Mouse (Mus musculus) brain, adult 2 months (tissue): ENCODE data around the gene Cpne4.

ENCODE experiments used
- DNase-seq: peaks from one replicate; pipeline ENCODE4 v3.0.0; 2011; ENCODE audit warnings: low read depth, low spot score

The Cpne4 gene

DNA sequence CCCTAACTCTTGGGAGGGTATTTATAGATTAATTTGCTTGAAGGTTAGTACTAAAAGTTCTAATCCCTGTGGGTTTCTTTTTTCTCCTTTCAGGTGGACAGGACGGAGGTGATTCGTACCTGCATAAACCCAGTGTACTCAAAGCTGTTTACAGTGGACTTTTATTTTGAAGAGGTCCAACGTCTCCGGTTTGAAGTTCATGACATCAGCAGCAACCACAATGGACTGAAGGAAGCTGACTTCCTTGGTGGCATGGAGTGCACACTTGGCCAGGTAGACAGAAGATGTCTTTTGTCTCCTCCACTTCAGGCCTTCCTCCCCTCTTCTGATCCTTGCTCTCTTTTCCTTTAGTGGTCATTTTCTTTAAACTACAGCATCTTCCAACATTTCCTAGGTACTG is 325.5 kb downstream of the Cpne4 start:
- no peak for DNase-seq

GRCm38 (mm10) chr9:104874157-104874556 is 327.1 kb downstream of the Cpne4 start:
- peak; percentile 35 for DNase-seq

- DNase-seq: no peak
Observed at GRCm38 (mm10) chr9:104877014-104877413, 329.9 kb downstream of the Cpne4 start.

GRCm38 (mm10) chr9:104878558-104878957 is 331.5 kb downstream of the Cpne4 start:
- no peak for DNase-seq

GRCm38 (mm10) chr9:104890517-104890916 is 343.4 kb downstream of the Cpne4 start:
- no peak for DNase-seq

- DNase-seq: no peak
Observed at GRCm38 (mm10) chr9:104895360-104895759, 348.3 kb downstream of the Cpne4 start.

DNA sequence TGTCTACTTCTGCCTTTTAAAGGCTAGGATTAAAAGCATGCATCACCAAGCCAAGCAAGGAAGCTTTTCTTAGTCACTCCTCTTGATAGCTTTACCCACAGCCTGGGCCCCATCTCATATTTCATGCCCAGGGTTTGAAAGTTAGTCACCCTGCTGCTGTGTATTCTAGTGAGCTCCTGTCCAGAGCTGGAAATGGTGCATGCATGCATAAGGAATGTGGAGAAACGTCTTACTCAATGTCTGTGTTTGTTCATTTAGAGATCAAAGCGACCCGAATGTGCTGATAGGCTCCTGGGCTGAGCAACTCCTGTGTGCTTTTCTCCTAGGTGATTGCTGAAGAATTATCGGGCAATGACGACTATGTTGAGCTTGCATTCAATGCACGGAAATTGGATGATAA is 354.0 kb downstream of the Cpne4 start:
- DNase-seq: no peak

DNA sequence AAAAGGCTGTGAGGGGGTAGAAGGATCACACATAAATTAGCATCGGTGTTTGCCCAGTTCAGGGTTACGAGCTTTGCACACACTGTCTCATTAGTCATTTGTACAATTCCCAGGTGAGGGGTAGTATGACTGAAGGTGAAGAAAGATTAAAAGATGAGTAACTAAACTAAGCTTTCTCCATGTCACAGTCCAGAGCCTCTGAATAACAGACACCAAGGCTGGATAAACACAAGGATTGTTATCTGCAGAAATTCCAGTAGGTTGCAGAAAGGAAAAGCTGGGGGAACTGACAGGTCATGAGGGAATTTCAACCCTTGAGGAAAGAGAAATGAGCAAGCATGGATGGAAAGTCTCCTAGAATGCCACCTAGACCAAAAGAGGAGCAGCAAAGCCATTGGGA is 354.7 kb downstream of the Cpne4 start:
- no peak for DNase-seq

- DNase-seq: no peak
Observed at GRCm38 (mm10) chr9:104912686-104913085, 365.6 kb downstream of the Cpne4 start.

DNA sequence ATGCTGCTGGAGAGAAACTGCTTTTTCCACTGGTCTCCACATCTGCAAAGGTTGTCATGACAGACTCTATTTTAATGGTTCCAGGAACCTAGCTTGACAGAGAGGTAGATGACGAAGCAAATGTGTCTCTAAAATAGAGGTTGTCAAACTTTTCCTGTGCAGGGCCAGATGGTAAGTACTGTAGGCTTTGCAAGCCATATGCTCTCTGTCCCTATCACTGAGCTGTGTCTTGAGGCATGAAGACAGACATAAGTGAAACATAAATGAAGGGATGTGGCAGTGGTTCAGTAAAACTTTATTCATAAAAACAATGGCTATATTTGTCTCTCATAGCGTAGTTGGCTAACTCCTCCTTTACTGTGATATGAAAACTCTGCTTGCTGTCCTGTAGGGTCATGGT is 366.2 kb downstream of the Cpne4 start:
- peak; percentile 65 for DNase-seq

DNA sequence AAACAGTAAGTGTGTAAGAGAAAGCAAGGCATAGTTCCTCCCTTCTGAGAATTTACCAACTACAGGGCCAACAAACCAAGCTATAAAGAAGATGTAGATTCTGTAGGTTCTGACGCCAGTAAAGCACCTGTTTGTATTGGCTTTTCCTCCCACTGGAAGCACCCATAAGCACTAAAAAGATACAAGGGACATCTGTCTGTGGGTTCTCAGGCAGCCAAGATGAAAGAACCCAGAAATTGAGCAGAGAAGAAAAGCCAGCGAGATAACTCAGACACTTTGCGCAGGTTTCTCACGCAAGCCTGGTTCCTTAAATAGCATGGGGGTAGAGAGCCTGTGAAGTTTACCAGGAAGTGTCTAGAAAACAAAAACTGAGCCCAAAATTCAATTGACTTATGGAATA is 374.1 kb downstream of the Cpne4 start:
- DNase-seq: peak; percentile 68

DNA sequence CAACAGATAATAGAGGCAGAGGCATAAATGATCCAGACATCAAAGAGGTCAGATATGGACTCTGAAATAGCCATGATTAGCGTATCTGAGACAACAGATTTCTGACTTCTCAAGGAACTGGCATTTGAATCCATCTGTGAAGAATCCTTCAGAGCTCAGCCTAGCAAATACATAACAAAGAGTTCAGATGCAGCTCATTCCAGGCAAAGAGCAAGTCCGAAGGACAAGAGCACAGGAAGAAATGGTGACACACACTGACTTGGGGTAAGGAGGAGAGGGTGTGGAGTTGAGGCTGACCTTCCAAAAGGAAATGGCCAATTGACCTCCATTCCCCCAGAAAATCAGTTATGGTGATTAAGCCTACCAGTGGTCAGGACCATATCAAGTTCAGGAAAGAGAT is 375.0 kb downstream of the Cpne4 start:
- DNase-seq: no peak

DNA sequence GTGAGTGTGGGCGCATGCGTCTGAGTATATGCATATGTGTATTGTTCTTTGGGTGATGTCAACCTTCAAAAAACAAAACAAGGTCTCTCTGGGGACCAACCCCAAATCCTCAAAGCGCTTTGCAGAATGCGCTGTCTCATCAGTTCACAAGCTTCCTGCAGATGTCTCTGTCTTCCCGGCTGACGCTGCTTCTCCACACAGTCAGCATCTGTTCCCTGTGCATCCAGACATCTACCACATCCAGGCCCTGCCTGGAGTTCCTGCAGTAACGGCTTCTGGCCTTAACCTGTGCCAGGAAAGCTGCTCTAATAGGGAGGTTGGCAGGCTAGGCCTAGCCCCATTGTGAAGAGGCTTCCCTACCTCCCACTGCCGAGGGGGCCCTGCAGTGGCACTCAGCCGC is 381.7 kb downstream of the Cpne4 start:
- peak; percentile 68 for DNase-seq

DNA sequence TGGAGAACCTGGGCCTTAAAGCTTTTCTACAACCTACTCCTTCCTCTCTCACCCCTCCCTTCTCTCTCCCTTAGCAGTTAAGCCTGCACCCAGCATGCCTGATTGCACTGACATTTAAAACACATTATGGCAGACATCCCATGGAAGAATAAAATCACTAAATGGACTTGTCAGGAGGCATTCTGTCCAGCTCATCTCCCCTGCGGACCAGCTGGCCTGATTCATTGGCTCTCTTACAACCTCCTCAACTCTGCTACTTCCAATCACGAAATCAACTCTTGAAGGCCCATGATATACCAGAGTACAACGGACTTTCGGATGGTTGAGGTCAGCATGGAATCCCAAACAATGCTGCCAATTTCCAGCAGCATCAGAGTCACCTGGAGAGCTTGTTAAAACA is 393.3 kb downstream of the Cpne4 start:
- DNase-seq: no peak

GRCm38 (mm10) chr9:104950551-104950950 is 403.5 kb downstream of the Cpne4 start:
- no peak for DNase-seq

GRCm38 (mm10) chr9:104952176-104952575 is 405.1 kb downstream of the Cpne4 start:
- DNase-seq: no peak

GRCm38 (mm10) chr9:104972828-104973227 is 425.7 kb downstream of the Cpne4 start:
- peak; percentile 39 for DNase-seq

GRCm38 (mm10) chr9:104981934-104982548 is 435.0 kb downstream of the Cpne4 start:
- no peak for DNase-seq

GRCm38 (mm10) chr9:104998225-104998624 is 451.1 kb downstream of the Cpne4 start:
- DNase-seq: peak; percentile 63

- DNase-seq: peak; percentile 71
Observed at GRCm38 (mm10) chr9:105010721-105011120, 463.6 kb downstream of the Cpne4 start.

DNA sequence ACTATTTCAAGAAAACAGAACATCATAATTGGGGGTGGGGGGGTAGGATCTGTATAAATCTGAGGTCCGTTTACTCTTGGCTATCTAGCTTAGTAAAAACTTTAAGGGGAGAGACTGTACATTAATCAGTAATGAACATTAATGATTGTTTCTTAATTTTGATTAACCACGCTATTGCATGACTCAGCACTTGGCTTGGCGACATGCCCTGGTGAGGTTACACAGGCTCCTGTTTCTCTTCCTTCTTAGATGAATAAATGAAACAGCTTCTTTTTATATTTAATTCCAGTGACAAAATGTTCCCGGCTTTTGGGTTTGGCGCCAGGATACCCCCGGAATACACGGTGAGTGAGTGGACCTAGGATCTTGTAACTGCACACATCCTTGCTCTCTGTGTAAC is 471.1 kb downstream of the Cpne4 start:
- DNase-seq: no peak

DNA sequence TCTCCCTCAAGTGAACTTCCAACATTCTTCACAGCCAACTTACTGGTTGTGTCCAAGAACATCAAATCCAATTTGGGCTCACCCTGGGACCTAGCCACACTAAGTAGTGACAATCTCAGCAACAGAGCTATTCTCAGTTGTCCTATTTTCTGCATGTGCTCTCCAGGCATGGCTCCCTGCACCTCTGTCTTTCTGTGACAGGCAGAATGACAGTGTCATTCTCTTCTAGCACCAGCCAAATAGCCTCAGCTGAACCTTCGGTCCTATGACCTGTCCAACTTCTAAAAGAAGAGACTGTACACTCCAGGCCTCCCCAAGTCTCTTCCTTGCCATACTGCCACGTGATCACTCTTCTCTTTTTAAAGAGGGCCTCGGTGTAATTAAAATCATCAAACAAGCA is 481.2 kb downstream of the Cpne4 start:
- no peak for DNase-seq

GRCm38 (mm10) chr9:105032572-105032971 is 485.5 kb downstream of the Cpne4 start:
- DNase-seq: no peak

DNA sequence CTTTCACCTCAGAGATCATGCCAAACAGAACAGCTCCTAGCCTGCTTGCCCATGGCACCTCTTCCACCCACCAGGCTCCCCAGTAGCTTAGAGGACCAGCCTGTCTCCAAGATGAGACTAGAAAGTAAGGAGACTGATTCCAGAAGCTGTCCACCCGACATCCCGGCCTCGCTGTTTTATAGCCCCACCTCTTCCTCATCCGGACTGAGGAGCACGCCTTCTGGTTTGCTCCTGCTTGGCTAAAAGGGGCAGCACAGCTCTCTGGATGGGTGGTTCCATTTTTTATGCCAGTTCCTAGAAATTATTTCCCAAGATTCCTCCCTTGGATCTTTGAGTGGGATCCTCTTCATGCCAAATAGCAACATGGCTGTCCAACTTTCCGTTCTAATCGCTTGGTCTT is 486.6 kb downstream of the Cpne4 start:
- DNase-seq: no peak
